Mouse (Mus musculus): ENCODE results near the gene Ssr2.
"Not testable (repeated sequence)": the region's sequence is repeated elsewhere in the genome, so short reads cannot be mapped to it uniquely, and the experiment has no call there.

The Ssr2 gene

GRCm38 (mm10) chr3:88567892-88568291, 7.8 kb upstream of the Ssr2 start:
- DNase-seq = no peak

DNA sequence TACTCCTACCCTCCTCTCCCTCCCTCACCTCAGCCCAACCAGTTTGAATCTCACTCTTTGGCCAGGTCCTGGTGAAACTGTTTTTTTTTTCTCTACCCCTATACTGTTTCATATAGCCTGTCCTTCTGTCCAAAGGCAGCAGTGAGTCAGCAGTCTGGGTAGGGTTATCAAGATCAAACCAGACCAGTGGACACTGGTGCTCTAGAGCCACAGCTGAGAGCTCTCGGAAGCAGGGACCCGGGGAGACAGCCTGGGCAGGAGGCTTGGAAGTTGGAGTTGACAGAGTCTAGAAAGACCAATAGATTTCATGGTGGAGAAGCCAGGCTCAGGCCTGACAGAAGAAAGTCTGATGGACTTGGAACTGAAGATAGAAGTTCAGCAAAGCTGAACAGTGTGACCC, 7.1 kb upstream of the Ssr2 start:
- DNase-seq = no peak

- DNase-seq = no peak
These were observed 6.6 kb upstream of the Ssr2 start for GRCm38 (mm10) chr3:88569093-88569492.

GRCm38 (mm10) chr3:88569694-88570093, 6.0 kb upstream of the Ssr2 start:
- no peak for DNase-seq

DNA sequence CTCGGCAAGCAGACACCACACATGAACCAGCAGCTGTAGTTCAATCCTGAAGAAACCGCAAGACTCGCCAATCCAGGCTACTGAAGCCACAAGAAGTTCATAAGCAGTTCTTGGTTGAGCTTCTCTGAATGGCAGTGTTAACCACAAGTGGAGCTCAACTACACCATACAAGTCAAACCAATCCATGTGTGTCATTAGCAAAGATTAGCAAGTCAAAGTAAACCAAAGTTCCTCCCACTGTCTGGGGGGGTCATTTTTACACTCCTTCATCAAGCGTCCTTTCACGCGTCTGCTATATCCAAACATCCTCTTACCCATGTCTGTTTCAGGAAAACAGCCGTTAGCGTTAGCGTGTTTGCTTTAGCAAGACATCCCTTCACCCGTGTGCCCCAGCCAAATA, 5.3 kb upstream of the Ssr2 start:
- no peak for DNase-seq

GRCm38 (mm10) chr3:88571856-88572255, 3.8 kb upstream of the Ssr2 start:
- no peak for DNase-seq

GRCm38 (mm10) chr3:88572835-88573234, 2.8 kb upstream of the Ssr2 start:
- DNase-seq = no peak

DNA sequence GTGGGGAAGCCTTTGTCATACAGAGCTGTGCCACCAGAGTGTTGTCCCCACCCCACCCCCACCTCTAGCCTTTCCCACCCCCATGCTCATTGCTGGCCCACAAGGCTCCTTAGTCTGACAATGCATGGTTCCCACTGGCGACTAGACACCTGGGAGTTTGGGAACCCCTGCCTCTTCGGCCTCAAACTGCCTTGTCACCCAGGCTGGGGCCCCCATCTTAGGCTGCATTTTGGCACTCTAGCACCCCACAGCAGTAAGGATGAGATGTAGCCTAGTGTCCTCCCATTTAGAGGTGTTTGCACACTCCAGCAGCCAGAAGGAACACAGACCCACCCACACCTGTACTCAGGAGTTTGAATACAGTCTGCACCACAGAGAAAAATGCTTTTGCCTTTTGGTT, 1.9 kb upstream of the Ssr2 start:
- DNase-seq = no peak

- not testable (repeated sequence) for DNase-seq
These were observed 2.2 kb downstream of the Ssr2 start for GRCm38 (mm10) chr3:88577846-88578245.

DNA sequence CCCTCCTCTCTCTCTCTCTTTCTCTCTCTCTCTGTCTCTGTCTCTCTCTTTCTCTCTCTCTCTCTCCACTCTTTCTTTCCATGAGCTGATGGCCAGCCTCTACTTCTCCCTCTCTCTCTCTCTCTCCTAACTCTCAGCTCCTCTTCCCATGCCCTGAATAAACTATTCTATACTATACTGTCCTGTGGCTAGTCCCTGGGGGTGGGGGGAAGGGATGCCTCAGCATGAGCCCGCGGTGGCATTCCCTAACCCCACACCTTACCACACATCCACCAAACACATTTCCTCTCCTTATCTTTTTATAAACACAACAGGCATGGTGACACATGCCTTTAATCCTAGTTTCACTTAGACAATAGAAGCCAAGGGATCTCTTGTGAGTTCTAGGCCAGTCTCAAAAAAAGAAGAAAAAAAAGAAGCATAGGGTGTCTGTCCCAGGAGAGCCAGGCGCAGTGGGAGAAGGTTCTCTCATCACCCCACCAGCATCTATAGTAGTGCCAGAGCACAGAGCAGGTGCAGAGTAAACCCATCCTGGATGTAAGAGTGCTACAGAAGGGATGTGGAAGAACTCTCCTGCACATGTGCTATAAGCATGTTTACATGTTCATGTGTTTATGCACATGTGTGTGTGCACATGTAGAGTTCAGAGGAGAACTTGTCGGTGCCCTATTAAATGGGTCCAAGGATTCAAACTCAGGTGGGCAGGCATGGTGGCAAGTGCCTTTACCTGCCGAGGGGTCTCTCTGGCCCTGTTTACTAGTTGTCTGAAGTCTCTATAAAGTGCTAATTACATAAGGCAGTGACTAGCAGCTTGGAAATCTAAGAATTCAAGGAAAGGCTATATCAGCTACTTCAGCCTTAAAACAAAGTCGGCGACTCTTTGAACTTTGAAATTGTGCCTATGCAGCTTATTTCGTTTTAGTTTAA, 3.1 kb downstream of the Ssr2 start:
- DNase-seq = no peak

DNA sequence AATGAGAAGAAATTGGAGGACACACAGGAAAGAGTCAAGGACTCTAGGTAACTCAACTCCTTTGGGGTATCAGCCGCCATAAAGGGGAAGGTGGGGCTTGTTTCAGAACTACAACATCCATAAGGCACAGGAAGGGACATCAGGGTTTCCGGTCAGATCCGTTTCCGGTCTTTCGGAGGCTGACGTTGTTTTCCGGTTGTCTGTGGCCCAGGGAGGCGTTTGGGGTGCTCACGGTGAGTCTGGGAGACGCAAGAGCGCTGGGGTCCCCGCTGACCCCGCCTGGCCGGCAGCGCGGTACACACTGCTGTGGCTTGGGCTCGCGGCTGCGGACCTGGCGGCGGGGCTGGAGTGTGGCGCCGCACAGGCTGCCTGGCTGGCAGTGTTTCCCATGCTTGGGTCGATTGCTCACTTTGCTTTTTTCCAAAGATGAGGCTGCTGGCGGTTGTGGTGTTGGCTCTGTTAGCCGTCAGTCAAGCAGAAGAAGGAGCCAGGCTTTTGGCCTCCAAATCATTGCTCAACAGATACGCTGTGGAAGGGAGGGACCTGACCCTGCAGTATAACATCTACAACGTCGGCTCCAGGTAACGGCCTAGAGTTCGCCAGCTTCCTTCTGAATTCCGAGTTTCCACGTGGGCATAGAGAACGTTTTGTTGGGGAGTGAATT, 3.9 kb downstream of the Ssr2 start:
- DNase-seq = peak; percentile 56 to 64

DNA sequence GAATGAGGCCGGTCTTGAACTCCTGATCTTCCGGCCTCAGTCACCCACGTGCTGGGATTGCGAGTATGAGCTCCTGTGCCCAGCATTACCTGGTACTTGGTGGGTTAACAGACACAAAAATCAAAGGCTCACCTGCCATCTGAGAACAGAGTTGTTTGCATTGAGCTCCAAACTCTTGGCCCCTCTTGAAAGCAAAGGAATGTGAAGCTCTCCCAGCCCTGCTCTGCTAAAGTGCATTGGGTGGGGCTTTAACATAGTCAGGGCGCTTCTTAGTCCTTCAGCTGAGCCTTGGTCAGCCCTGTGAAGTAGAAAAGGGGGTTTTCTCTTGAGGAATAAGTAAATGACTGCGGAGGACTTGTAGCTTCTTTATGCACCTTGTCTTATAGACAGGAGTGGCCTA, 10.1 kb downstream of the Ssr2 start:
- DNase-seq = no peak

DNA sequence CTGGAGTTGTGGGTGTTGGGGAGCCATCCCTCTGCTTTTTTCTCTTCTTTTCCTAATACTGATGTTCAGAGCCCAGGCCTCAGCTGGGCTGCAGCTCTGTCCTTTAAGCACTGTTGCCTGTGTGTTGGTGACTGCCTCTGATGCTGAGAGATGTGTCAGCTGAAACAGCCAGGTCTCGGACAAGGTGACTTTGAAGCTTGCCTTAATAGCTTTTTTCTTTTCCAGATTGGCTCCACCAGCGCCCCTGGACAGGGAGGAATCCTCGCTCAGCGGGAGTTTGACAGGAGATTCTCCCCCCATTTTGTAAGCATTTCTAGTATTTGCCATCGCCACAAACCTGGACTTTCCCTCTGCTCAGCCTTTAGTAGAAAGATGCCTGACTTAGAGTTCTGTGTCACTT, 11.0 kb downstream of the Ssr2 start:
- no peak for DNase-seq

- DNase-seq = no peak
These were observed 14.6 kb downstream of the Ssr2 start for GRCm38 (mm10) chr3:88590246-88590645.

DNA sequence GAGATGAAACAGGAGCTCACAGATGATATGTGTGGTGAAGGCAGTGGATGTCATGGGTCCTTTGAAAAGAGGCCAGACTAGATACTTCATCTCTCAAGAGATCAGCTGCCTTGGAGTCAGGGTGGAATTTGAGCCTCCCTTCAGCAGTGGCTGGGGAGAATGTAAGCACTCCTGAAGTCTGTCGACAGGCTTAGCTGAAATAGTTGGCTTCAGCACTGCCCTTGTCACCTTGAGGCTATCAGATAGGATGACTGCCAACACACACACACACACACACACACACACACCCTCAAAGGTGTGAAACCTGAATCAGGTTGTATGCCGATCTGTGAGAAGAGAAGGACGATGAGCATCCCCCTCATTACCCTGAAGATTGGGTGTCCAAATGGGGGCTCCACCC, 15.4 kb downstream of the Ssr2 start:
- DNase-seq = no peak

- DNase-seq = peak in 1 of 2 experiments; percentile 47
These were observed 16.5 kb downstream of the Ssr2 start for GRCm38 (mm10) chr3:88591950-88592731.

- DNase-seq = peak; percentile 40 to 61
These were observed 17.4 kb downstream of the Ssr2 start for GRCm38 (mm10) chr3:88592942-88593576.

DNA sequence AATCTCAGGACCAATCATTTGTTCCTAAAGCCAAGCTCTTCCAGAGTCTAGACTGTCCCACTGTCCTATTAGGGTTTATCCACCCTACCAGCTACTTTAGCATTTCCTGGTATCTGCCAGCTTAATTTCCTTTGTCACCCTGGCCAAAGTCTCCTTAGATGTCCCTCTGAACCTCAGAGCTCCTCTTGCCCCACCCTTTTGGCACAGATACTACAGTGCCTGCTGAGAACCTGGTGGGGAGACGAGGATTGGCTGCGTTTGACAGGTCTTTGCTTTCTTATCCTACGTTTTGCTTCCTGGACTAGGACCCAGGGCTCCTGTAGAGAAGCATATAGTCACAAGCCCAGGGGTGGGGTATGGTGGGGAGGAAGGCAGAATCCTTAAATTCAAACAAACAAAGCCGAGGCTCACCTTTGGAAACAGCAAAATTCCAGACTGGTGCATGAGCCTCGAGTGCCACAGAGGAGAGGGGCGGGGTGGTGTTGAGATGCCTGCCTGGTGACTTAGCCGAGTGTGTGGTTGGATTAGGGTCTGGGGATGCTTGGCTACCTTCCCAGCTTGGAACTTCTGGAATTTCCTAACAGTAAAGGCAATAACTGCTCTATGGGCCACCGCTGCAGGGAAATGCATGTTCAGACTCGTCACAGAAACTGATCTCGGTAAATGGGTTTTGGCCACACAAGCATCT, 18.4 kb downstream of the Ssr2 start:
- DNase-seq = no peak

DNA sequence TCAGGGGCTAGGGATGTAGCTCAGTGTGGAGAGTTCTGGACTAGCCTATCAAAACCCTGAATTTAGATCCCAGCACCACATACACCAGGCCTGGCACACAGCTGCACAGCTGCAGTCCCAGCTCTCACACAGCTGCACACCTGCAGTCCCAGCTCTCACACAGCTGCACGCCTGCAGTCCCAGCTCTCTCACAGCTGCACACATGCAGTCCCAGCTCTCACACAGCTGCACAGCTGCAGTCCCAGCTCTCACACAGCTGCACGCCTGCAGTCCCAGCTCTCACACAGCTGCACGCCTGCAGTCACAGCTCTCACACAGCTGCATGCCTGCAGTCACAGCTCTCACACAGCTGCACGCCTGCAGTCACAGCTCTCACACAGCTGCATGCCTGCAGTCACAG, 20.9 kb downstream of the Ssr2 start:
- DNase-seq = not testable (repeated sequence)

- no peak for DNase-seq
These were observed 26.8 kb downstream of the Ssr2 start for GRCm38 (mm10) chr3:88602466-88602865.

- DNase-seq = peak; percentile 57 to 80
These were observed 28.1 kb downstream of the Ssr2 start for GRCm38 (mm10) chr3:88603714-88604161.

DNA sequence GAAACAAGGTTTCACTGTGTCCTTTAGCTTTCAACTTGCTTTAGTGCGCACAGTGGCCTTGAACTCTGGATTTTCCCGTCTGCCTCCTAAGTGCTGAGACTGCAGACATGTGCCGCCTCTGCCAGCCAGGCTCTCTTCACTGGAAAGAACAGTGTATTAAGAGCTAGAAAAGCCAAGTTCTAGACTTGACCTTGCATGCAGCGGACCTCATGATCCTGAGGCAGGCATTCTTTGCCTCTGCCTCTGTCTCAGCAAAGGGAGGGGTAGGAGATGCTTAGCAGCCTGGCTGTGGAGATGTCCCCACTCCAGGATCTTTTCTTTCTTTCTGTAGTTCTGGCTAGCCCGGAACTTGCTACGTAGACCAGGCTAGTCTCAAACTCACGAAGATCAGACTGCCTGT, 29.2 kb downstream of the Ssr2 start:
- no peak for DNase-seq
